In the genomic region with DNA sequence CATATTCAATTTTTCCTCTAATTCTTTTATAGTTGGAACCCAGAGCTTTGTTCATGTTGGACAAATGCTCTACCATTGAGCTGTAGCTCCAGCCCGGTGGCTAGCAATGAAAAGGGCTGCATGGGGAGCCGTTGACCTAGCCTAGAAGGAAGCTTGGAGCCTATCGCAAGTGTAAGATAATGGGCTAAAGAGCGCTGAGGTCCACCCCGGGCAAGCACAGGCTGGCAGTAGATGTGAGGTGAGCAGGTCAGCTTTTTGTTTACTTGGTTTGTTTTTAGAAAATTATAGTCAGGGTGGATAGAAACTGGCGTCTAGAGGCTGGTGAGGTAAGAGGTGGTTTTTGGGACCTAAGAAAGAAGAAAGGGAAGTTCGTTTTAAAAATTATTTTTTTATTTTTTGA, we compare ENCODE assay signal across 17 mouse cellular contexts.
"Had no signal": no experiment of that assay in that cellular context is flagged by ENCODE, and none has a peak within 500 bp of the region (broad histone marks: within the 10 kb centered on the region; RNA-seq: fewer than 3 reads in every experiment).

No protein-coding gene starts in this region.

- ATAC-seq: hindbrain, postnatal 0 days; intestine, embryonic 16.5 days had no signal

- H3K36me3 ChIP-seq: heart, embryonic 13.5 days; heart, embryonic 15.5 days; hindbrain, embryonic 13.5 days; hindbrain, embryonic 15.5 days; limb, embryonic 10.5 days; limb, embryonic 12.5 days had no signal

- DNase-seq: gastrocnemius, postnatal 36 days; kidney, adult 18-20 months; kidney, adult 8-10 months; kidney, postnatal 25 days; liver had no signal

- H3K9me3 ChIP-seq: heart, embryonic 13.5 days; heart, embryonic 15.5 days; hindbrain, embryonic 13.5 days; hindbrain, embryonic 15.5 days; limb, embryonic 10.5 days; limb, embryonic 12.5 days had no signal

- H3K4me2 ChIP-seq: heart, embryonic 11.5 days; heart, embryonic 13.5 days; hindbrain, embryonic 13.5 days; hindbrain, embryonic 15.5 days; limb, embryonic 12.5 days had no signal

- H3K27me3 ChIP-seq: heart, embryonic 13.5 days; heart, embryonic 15.5 days; hindbrain, embryonic 13.5 days; hindbrain, embryonic 15.5 days; limb, embryonic 12.5 days had no signal

- H3K4me3 ChIP-seq: heart, adult 2 months; heart, embryonic 13.5 days; heart, embryonic 15.5 days; hindbrain, embryonic 13.5 days; hindbrain, embryonic 15.5 days; layer of hippocampus, adult 2 months; left cerebral cortex, adult 2 months; limb, embryonic 10.5 days; limb, embryonic 12.5 days had no signal

- H3K4me1 ChIP-seq: hindbrain, embryonic 13.5 days; hindbrain, embryonic 15.5 days had no signal

- H3K9ac ChIP-seq: heart, embryonic 13.5 days; heart, embryonic 15.5 days; hindbrain, embryonic 13.5 days; hindbrain, embryonic 15.5 days; limb, embryonic 12.5 days had no signal

- H3K27ac ChIP-seq: heart, adult 2 months; heart, embryonic 15.5 days; hindbrain, embryonic 13.5 days; hindbrain, embryonic 15.5 days; hindbrain, postnatal 0 days; layer of hippocampus, adult 2 months; left cerebral cortex, adult 2 months; limb, embryonic 12.5 days had no signal
